Mouse (Mus musculus): Measurements from ENCODE around the gene Pin1rt1.
A peak's percentile ranks its signal among the peaks of the same experiment; 100 is the strongest.

DNA sequence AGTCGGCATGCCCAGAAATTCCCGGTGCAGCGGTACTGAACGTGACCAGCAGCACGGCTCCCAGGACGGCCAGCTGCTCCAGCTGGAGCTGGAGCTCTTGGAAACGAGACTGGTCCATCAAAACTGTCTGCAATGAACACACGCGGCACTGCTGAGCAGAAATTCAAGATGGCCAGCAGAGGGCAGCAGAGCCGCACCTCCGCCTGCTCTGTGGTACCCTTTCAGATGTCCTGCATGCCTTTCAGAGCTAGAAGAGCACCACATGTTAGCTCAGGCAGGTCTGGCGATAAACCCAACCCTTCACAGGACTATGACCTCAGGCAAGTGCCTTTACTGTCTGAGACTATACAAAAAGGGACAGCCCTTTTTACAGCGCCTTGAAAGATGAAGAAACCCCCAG, 30.8 kb downstream of the Pin1rt1 start:
- TF ChIP-seq CTCF (IDR thresholded peaks at IDR 0.05; ENCODE audit: low read depth) (peak; percentile 97), EP300 (IDR thresholded peaks at IDR 0.05; ENCODE audit: low read depth) (no peak)
